Mouse (Mus musculus): ENCODE measurements around the gene Zbtb17. TPM values are rescaled to one million over a fixed set of nuclear protein-coding genes. Genes with fewer than 3 reads are reported as not detected.

Gene Zbtb17
- total RNA-seq, 1 experiment = 30.1 TPM

- no peak within 1 kb of the TSS for H3K9ac ChIP-seq (ENCODE audit: insufficient read depth, low read depth, low read length, poor library complexity, severe bottlenecking)
- no peak for TF ChIP-seq MAFK (IDR thresholded peaks at IDR 0.05; ENCODE audit: insufficient read depth, low read depth, low read length)
- no peak for TF ChIP-seq HCFC1 (IDR thresholded peaks at IDR 0.05; ENCODE audit: borderline replicate concordance, insufficient read depth, low read length)
- TF ChIP-seq CHD2 (IDR thresholded peaks at IDR 0.05; ENCODE audit: low read depth, low read length) = no peak
- no peak for TF ChIP-seq ZC3H11A (IDR thresholded peaks at IDR 0.05; ENCODE audit: borderline replicate concordance, low read depth, low read length)
- TF ChIP-seq ZNF384 (IDR thresholded peaks at IDR 0.05; ENCODE audit: low read depth, low read length) = no peak
- in situ Hi-C loops (cut with MboI; ENCODE audit: low sequenced_read_pairs in 2 of 2, unreplicated experiment in 2 of 2) = no loop called here
Observed at GRCm38 (mm10) chr4:141420192-141420829, 24.1 kb upstream of the Zbtb17 start, which contains the start of gene Hspb7. TSS of gene Hspb7 (plus strand) at chr4:141420779.

GRCm38 (mm10) chr4:141420886-141421285, 23.6 kb upstream of the Zbtb17 start:
- no peak overlapping the region for H3K9ac ChIP-seq (ENCODE audit: insufficient read depth, low read depth, low read length, poor library complexity, severe bottlenecking)
- no peaks in the 10 kb centered on the region for H3K9me3 ChIP-seq (ENCODE audit: control insufficient read depth, insufficient read depth, low read depth, low read length)
- H3K4me3 ChIP-seq (ENCODE audit: insufficient read depth in 1 of 2, low read depth in 1 of 2, low read length in 2 of 2, poor library complexity in 1 of 2, severe bottlenecking in 1 of 2) = no peak overlapping the region
- no peak for TF ChIP-seq HCFC1 (IDR thresholded peaks at IDR 0.05; ENCODE audit: borderline replicate concordance, insufficient read depth, low read length)
- no peak for TF ChIP-seq ZNF384 (IDR thresholded peaks at IDR 0.05; ENCODE audit: low read depth, low read length)
- TF ChIP-seq ZC3H11A (IDR thresholded peaks at IDR 0.05; ENCODE audit: borderline replicate concordance, low read depth, low read length) = no peak
- TF ChIP-seq MAFK (IDR thresholded peaks at IDR 0.05; ENCODE audit: insufficient read depth, low read depth, low read length) = no peak
- TF ChIP-seq CHD2 (IDR thresholded peaks at IDR 0.05; ENCODE audit: low read depth, low read length) = no peak
- no peaks in the 10 kb centered on the region for H3K36me3 ChIP-seq (ENCODE audit: control insufficient read depth, insufficient read depth, low read length, poor library complexity, severe bottlenecking)
- in situ Hi-C loops (cut with MboI; ENCODE audit: low sequenced_read_pairs in 2 of 2, unreplicated experiment in 2 of 2) = no loop called here
- H3K27ac ChIP-seq (ENCODE audit: insufficient read depth, low read depth, low read length, poor library complexity, severe bottlenecking) = no peak overlapping the region
- H3K4me1 ChIP-seq (ENCODE audit: control insufficient read depth in 2 of 2, insufficient read depth in 2 of 2, low read length in 2 of 2, poor library complexity in 1 of 2) = peaks cover 0 to 18% of the 10 kb centered on the region in 2 experiments; a peak in 2 of 4 replicates
- DNase-seq (ENCODE audit: low read depth, low spot score) = no peak

More at GRCm38 (mm10) chr4:141420192-141420829, 24.1 kb upstream of the Zbtb17 start, which contains the start of gene Hspb7:
- no peak for DNase-seq (ENCODE audit: low read depth, low spot score)
- Histone ChIP-seq H3K36me3 (ENCODE audit: control insufficient read depth, insufficient read depth, low read length, poor library complexity, severe bottlenecking) (no peaks in the 10 kb centered on the region), H3K4me1 (ENCODE audit: control insufficient read depth in 2 of 2, insufficient read depth in 2 of 2, low read length in 2 of 2, poor library complexity in 1 of 2) (peaks cover 0 to 17% of the 10 kb centered on the region in 2 experiments; a peak in 2 of 4 replicates), H3K27ac (ENCODE audit: insufficient read depth, low read depth, low read length, poor library complexity, severe bottlenecking) (no peak within 1 kb of the TSS), H3K9me3 (ENCODE audit: control insufficient read depth, insufficient read depth, low read depth, low read length) (no peaks in the 10 kb centered on the region), H3K4me3 (ENCODE audit: insufficient read depth in 1 of 2, low read depth in 1 of 2, low read length in 2 of 2, poor library complexity in 1 of 2, severe bottlenecking in 1 of 2) (no peak within 1 kb of the TSS)

DNA sequence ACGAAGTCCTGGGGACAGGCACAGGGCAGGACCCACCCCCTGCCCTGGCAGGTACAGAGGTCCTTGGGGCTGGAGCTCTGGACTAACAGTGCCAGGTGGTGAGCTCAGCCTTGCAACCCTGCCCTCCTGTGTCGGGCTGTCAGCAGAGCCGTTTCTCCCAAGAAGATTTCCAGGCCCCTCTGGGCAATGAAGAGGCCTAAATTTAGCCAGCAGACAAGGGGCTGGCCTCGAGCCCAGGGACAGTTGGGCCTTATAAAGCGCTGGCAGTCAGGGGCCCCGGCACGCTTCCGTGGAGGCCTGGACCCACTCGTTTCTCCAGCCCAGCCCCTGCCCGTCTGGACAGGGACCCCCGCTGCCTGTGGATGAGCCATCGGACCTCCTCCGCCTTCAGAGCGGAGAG, 23.0 kb upstream of the Zbtb17 start:
- in situ Hi-C loops (cut with MboI; ENCODE audit: low sequenced_read_pairs in 2 of 2, unreplicated experiment in 2 of 2) = no loop called here
- Histone ChIP-seq H3K9me3 (ENCODE audit: control insufficient read depth, insufficient read depth, low read depth, low read length) (no peaks in the 10 kb centered on the region), H3K4me3 (ENCODE audit: insufficient read depth in 1 of 2, low read depth in 1 of 2, low read length in 2 of 2, poor library complexity in 1 of 2, severe bottlenecking in 1 of 2) (no peak overlapping the region), H3K27ac (ENCODE audit: insufficient read depth, low read depth, low read length, poor library complexity, severe bottlenecking) (no peak overlapping the region), H3K9ac (ENCODE audit: insufficient read depth, low read depth, low read length, poor library complexity, severe bottlenecking) (no peak overlapping the region), H3K36me3 (ENCODE audit: control insufficient read depth, insufficient read depth, low read length, poor library complexity, severe bottlenecking) (no peaks in the 10 kb centered on the region), H3K4me1 (ENCODE audit: control insufficient read depth in 2 of 2, insufficient read depth in 2 of 2, low read length in 2 of 2, poor library complexity in 1 of 2) (peaks cover 0 to 19% of the 10 kb centered on the region in 2 experiments; a peak in 2 of 4 replicates)
- no peak for TF ChIP-seq ZC3H11A (IDR thresholded peaks at IDR 0.05; ENCODE audit: borderline replicate concordance, low read depth, low read length)
- TF ChIP-seq MAFK (IDR thresholded peaks at IDR 0.05; ENCODE audit: insufficient read depth, low read depth, low read length) = no peak
- TF ChIP-seq HCFC1 (IDR thresholded peaks at IDR 0.05; ENCODE audit: borderline replicate concordance, insufficient read depth, low read length) = no peak
- TF ChIP-seq CHD2 (IDR thresholded peaks at IDR 0.05; ENCODE audit: low read depth, low read length) = no peak
- no peak for TF ChIP-seq ZNF384 (IDR thresholded peaks at IDR 0.05; ENCODE audit: low read depth, low read length)
- no peak for DNase-seq (ENCODE audit: low read depth, low spot score)

DNA sequence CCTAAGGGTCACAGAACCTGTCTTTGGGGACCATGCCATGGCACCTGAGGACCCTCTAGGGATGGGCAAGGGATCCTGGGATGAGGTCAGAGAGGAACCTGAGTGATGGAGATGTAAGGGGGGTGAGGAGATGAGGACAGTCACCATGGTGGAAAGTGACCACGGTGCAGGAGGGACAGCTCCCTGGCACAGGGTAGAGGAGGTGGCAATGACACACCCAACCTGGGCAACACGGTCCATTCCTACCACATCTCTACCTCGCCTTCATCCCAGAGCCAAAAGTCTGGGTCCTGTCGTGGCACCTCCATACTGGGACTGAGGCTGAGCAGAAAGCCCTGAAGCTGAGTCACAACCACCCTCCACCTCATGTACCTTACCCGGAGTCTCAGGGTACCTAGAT, 21.6 kb upstream of the Zbtb17 start:
- DNase-seq (ENCODE audit: low read depth, low spot score) = no peak
- H3K9ac ChIP-seq (ENCODE audit: insufficient read depth, low read depth, low read length, poor library complexity, severe bottlenecking) = no peak overlapping the region
- H3K27ac ChIP-seq (ENCODE audit: insufficient read depth, low read depth, low read length, poor library complexity, severe bottlenecking) = no peak overlapping the region
- H3K4me3 ChIP-seq (ENCODE audit: insufficient read depth in 1 of 2, low read depth in 1 of 2, low read length in 2 of 2, poor library complexity in 1 of 2, severe bottlenecking in 1 of 2) = no peak overlapping the region
- H3K9me3 ChIP-seq (ENCODE audit: control insufficient read depth, insufficient read depth, low read depth, low read length) = no peaks in the 10 kb centered on the region
- no peak for TF ChIP-seq ZC3H11A (IDR thresholded peaks at IDR 0.05; ENCODE audit: borderline replicate concordance, low read depth, low read length)
- no peak for TF ChIP-seq CHD2 (IDR thresholded peaks at IDR 0.05; ENCODE audit: low read depth, low read length)
- TF ChIP-seq HCFC1 (IDR thresholded peaks at IDR 0.05; ENCODE audit: borderline replicate concordance, insufficient read depth, low read length) = no peak
- TF ChIP-seq MAFK (IDR thresholded peaks at IDR 0.05; ENCODE audit: insufficient read depth, low read depth, low read length) = no peak
- TF ChIP-seq ZNF384 (IDR thresholded peaks at IDR 0.05; ENCODE audit: low read depth, low read length) = no peak
- H3K4me1 ChIP-seq (ENCODE audit: control insufficient read depth in 2 of 2, insufficient read depth in 2 of 2, low read length in 2 of 2, poor library complexity in 1 of 2) = peaks cover 0 to 26% of the 10 kb centered on the region in 2 experiments; a peak in 2 of 4 replicates
- in situ Hi-C loops (cut with MboI; ENCODE audit: low sequenced_read_pairs in 2 of 2, unreplicated experiment in 2 of 2) = no loop called here
- H3K36me3 ChIP-seq (ENCODE audit: control insufficient read depth, insufficient read depth, low read length, poor library complexity, severe bottlenecking) = no peaks in the 10 kb centered on the region
